Mouse (Mus musculus) hindbrain, embryonic 15.5 days (tissue): Measurements from ENCODE around the gene Ccdc24. TPM values are rescaled to one million over a fixed set of nuclear protein-coding genes. Genes with fewer than 3 reads are reported as not detected.
A peak's percentile ranks its signal among the peaks of the same experiment; 100 is the strongest.

Experiments
- ATAC-seq: fragments of 200-750 bp; cut with Nextera tagmentation; 2 replicates; pipeline ENCODE4 v1.8.0; 2017; ENCODE audit warnings: low read depth, moderate number of reproducible peaks, moderate TSS enrichment; ENCODE audit not compliant: low FRiP score
- H3K27ac ChIP-seq: fragments of 300-500 bp; sonication (generic); replicated peaks from 2 replicates; pipeline ENCODE4 v1.5.1; 2015; ENCODE audit warnings: mild to moderate bottlenecking, inconsistent platforms
- H3K27me3 ChIP-seq: fragments of 300-500 bp; sonication (generic); 2 replicates; pipeline ENCODE4 v1.6.1; 2015; ENCODE audit warnings: control low read depth, inconsistent platforms
- H3K36me3 ChIP-seq: fragments of 300-500 bp; sonication (generic); 2 replicates; pipeline ENCODE4 v1.6.1; 2015; ENCODE audit warnings: control low read depth, inconsistent platforms
- H3K4me1 ChIP-seq: fragments of 300-500 bp; sonication (generic); replicated peaks from 2 replicates; pipeline ENCODE4 v1.6.1; 2015; ENCODE audit warnings: control low read depth, inconsistent platforms
- H3K4me2 ChIP-seq: fragments of 300-500 bp; sonication (generic); 2 replicates; pipeline ENCODE4 v1.6.1; 2015; ENCODE audit warnings: moderate library complexity, mild to moderate bottlenecking, inconsistent platforms
- H3K4me3 ChIP-seq: fragments of 300-500 bp; sonication (generic); 2 replicates; pipeline ENCODE4 v1.5.1; 2015; ENCODE audit warnings: mild to moderate bottlenecking, inconsistent platforms
- H3K9ac ChIP-seq: fragments of 300-500 bp; sonication (generic); 2 replicates; pipeline ENCODE4 v1.6.1; 2015; ENCODE audit warnings: inconsistent platforms
- H3K9me3 ChIP-seq: fragments of 300-500 bp; sonication (generic); 2 replicates; pipeline ENCODE4 v1.6.1; 2016; ENCODE audit warnings: control low read depth, inconsistent platforms
- WGBS: fragments of 180-500 bp; shearing (Covaris S2); methylation state at CpG from one replicate; pipeline ENCODE4 v1.1.7; 2015; 5-methylcytosine and 5-hydroxymethylcytosine counted together
- polyA plus RNA-seq: library from polyadenylated mRNA; unstranded; fragments of >200 nt; fragmentation: Nextera tagmentation; extraction: Ambion mirVana; gene quantifications from 2 replicates; pipeline ENCODE4 v1.2.1, GENCODE M21; 2015

The Ccdc24 gene
- polyA plus RNA-seq, 1 experiment from 2014 or later: 3.3 TPM

DNA sequence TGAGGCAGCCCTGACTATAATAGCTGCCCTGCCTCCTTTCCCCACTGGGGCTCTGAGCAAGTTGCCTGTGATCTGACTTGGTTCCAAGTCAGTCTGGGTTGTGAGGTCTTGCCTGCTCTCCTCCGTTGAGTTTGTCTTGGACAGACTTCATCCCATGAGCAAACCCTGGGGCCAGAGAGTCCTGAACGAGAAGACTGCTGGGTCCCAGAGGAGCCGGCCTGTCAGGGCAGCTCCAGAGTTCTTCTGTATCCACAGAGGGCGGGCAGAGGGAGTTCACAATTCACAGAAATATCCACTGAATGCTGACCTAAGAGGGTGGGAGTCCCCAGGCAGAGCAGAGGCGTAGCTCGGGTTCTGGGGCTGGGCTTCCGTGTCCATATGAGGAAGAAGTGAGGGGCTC lies 21.5 kb downstream of the Ccdc24 start:
- ATAC-seq: no peak
- Histone ChIP-seq H3K4me3 (no peak overlapping the region), H3K9me3 (no peaks in the 10 kb centered on the region), H3K4me1 (peaks cover 30% of the 10 kb centered on the region), H3K27me3 (no peaks in the 10 kb centered on the region), H3K36me3 (no peaks in the 10 kb centered on the region), H3K27ac (0 out of 2 replicates have a peak overlapping the region, but pooled peaks have one; percentile 69), H3K4me2 (no peak overlapping the region), H3K9ac (no peak overlapping the region)
- WGBS: 77% methylated on average over 7 of the region's 7 CpGs

DNA sequence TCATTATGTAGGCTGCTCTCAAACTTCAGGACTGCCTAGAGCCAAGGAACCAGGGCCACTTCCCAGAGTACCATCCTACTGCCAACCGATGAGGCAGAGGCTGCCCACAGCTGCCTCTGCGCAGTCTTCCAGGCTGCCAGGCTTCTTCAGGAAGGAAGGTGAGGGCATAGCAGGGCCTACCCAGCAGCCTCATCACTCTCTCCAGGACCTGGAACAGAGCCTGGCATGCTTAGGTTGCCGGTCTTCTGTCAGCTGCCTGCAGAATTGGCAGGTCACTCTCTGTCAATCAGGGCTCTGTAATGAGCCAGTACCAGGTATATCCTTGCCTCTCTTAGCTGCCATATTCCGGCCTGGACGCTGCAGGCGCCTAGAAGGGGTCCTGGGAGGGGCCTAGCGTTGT lies 22.2 kb downstream of the Ccdc24 start:
- ATAC-seq: no peak
- no peaks in the 10 kb centered on the region for H3K9me3 ChIP-seq
- H3K36me3 ChIP-seq: no peaks in the 10 kb centered on the region
- H3K27me3 ChIP-seq: no peaks in the 10 kb centered on the region
- WGBS: 73% methylated on average over 7 of the region's 7 CpGs
- H3K9ac ChIP-seq: no peak overlapping the region
- H3K4me2 ChIP-seq: 0 out of 2 replicates have a peak overlapping the region, but pooled peaks have one; percentile 26
- H3K4me3 ChIP-seq: no peak overlapping the region
- peaks cover 25% of the 10 kb centered on the region for H3K4me1 ChIP-seq
- H3K27ac ChIP-seq: peak overlapping the region; percentile 69

- WGBS: 19% methylated on average over 5 of the region's 5 CpGs
- H3K36me3 ChIP-seq: no peaks in the 10 kb centered on the region
- H3K9ac ChIP-seq: no peak overlapping the region
- ATAC-seq: peak; percentile 80
- H3K27ac ChIP-seq: peak overlapping the region; percentile 69
- no peaks in the 10 kb centered on the region for H3K27me3 ChIP-seq
- H3K4me3 ChIP-seq: no peak overlapping the region
- no peaks in the 10 kb centered on the region for H3K9me3 ChIP-seq
- H3K4me1 ChIP-seq: peaks cover 22% of the 10 kb centered on the region
- peak overlapping the region; percentile 26 for H3K4me2 ChIP-seq
These were observed 22.9 kb downstream of the Ccdc24 start for GRCm38 (mm10) chr4:117849506-117849905.

GRCm38 (mm10) chr4:117849063-117849462 lies 23.3 kb downstream of the Ccdc24 start:
- Histone ChIP-seq H3K9ac (no peak overlapping the region), H3K4me3 (no peak overlapping the region), H3K36me3 (no peaks in the 10 kb centered on the region), H3K4me1 (peaks cover 22% of the 10 kb centered on the region), H3K9me3 (no peaks in the 10 kb centered on the region), H3K4me2 (peak overlapping the region; percentile 26), H3K27ac (peak overlapping the region; percentile 63), H3K27me3 (no peaks in the 10 kb centered on the region)
- peak; percentile 31; the same call in 1 of the 2 replicates for ATAC-seq
- 46% methylated on average over 17 of the region's 17 CpGs for WGBS

- Histone ChIP-seq H3K27ac (0 out of 2 replicates have a peak overlapping the region, but pooled peaks have one; percentile 5), H3K4me3 (no peak overlapping the region), H3K27me3 (no peaks in the 10 kb centered on the region), H3K9me3 (no peaks in the 10 kb centered on the region), H3K4me2 (no peak overlapping the region), H3K9ac (0 out of 2 replicates have a peak overlapping the region, but pooled peaks have one; percentile 10), H3K4me1 (peaks cover 22% of the 10 kb centered on the region), H3K36me3 (no peaks in the 10 kb centered on the region)
- WGBS: 17% methylated on average over 2 of the region's 2 CpGs
- no peak; the same call in 1 of the 2 replicates for ATAC-seq
These were observed 25.3 kb downstream of the Ccdc24 start for GRCm38 (mm10) chr4:117847011-117847410.

DNA sequence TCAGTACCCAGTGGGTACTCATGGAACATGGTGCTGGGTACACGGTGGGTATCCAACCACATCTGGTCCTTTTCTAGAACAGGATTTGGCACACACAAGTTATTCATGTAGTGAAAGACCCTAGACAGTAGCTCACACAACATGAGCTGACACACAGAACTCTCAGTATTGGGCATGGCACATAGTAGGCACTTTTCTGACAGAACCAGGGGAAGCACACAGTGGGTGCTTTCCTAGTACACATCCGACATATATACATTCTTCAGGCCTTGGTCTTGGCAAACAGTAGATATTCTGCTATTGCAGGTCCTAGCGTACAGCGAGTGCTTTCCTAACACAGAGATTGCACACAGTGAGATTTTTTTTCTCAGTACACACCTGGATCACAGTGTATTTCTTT lies 26.1 kb downstream of the Ccdc24 start:
- 98% methylated on average over 4 of the region's 4 CpGs for WGBS
- Histone ChIP-seq H3K4me3 (no peak overlapping the region), H3K9me3 (no peaks in the 10 kb centered on the region), H3K4me2 (no peak overlapping the region), H3K4me1 (peaks cover 22% of the 10 kb centered on the region), H3K27me3 (no peaks in the 10 kb centered on the region), H3K27ac (0 out of 2 replicates have a peak overlapping the region, but pooled peaks have one; percentile 5), H3K9ac (no peak overlapping the region), H3K36me3 (no peaks in the 10 kb centered on the region)
- no peak for ATAC-seq

DNA sequence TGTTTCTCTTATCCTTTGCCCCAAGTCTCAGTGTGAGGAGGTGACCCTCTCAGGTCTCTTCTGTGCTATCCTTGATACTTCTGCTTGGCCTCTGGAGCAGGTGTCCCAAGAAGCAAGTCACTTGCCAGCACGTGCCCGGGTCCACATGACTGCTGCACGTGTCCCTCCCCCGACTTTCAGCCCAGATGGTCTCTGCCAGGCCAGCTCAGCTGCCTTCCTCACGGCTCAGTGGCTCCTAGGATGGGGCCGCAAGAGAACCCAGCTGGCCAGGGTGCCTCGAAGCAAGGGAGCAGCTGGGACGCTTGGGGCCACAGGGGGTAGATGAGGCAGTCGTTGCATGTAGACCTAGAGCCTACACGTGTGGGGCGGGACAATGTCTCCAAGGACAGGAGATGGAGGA lies 27.0 kb downstream of the Ccdc24 start:
- Histone ChIP-seq H3K4me1 (peaks cover 22% of the 10 kb centered on the region), H3K36me3 (no peaks in the 10 kb centered on the region), H3K27ac (no peak overlapping the region), H3K9me3 (no peaks in the 10 kb centered on the region), H3K4me2 (no peak overlapping the region), H3K27me3 (no peaks in the 10 kb centered on the region), H3K4me3 (no peak overlapping the region), H3K9ac (no peak overlapping the region)
- 51% methylated on average over 11 of the region's 11 CpGs for WGBS
- ATAC-seq: no peak

DNA sequence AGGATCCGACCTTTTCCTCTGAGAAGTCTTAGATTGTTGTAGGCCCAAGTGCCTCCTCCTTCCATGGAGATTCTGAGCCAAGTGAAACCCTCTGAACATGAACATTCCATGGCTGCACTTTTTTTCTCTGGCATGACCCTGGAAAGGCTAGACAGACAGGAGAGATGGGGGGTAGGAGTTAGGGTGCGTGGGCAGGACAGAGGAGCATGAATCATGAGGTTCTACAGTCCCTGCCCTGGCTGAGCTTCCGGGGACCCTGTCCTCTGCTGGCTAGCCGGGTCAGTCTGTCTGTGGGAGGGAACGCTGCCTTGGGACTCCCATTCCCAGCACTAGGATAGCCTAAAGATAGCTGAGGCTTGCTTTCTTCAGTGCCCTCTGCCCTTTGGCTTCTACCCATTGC lies 27.9 kb downstream of the Ccdc24 start:
- no peak overlapping the region for H3K4me2 ChIP-seq
- H3K36me3 ChIP-seq: no peaks in the 10 kb centered on the region
- H3K27ac ChIP-seq: no peak overlapping the region
- H3K9me3 ChIP-seq: no peaks in the 10 kb centered on the region
- 90% methylated on average over 5 of the region's 5 CpGs for WGBS
- no peak for ATAC-seq
- no peak overlapping the region for H3K4me3 ChIP-seq
- H3K27me3 ChIP-seq: no peaks in the 10 kb centered on the region
- no peak overlapping the region for H3K9ac ChIP-seq
- H3K4me1 ChIP-seq: peaks cover 14% of the 10 kb centered on the region

DNA sequence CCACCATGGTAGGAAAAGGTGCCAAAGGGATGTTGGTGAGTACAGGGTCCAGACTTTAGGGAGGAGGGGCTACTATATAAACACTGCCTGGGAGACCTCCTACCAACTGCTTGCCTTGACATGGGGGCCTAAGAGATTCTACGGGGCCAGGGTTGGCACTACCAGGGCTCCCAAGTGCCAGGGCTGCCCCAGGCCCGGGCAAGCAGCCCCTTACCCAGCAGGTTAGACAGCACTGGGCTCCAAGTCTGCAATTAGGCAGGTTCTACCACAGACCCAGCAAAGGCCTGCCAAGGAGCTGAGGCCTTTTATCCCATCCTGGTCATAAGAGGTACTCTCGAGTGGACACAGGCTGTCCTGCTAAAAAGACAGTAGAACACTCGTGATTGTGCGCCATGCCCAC lies 29.3 kb downstream of the Ccdc24 start:
- WGBS: 89% methylated on average over 5 of the region's 5 CpGs
- no peaks in the 10 kb centered on the region for H3K9me3 ChIP-seq
- no peak for ATAC-seq
- H3K9ac ChIP-seq: no peak overlapping the region
- no peak overlapping the region for H3K4me2 ChIP-seq
- H3K4me3 ChIP-seq: no peak overlapping the region
- H3K27me3 ChIP-seq: no peaks in the 10 kb centered on the region
- no peaks in the 10 kb centered on the region for H3K36me3 ChIP-seq
- no peak overlapping the region for H3K27ac ChIP-seq
- peaks cover 8% of the 10 kb centered on the region for H3K4me1 ChIP-seq

DNA sequence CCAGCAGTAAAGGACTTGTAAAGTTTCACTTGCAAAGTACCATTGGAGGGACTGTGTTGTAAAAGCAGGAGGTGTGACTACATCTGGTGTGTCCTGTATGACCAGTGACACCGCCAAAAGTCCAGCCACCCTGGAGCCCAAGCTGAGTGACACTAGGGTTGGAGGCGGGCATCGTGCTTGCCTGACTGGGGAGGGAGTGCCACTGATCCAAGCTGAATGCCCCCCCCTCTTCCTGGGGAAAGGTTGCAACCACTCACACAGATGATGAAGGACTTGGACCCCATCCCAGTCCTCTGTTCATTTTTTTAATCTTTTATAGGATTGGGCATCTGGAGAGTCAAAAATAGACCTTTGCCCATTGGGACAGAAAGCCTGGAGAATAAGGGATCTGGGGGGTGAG lies 30.8 kb downstream of the Ccdc24 start:
- Histone ChIP-seq H3K27me3 (no peaks in the 10 kb centered on the region), H3K4me3 (no peak overlapping the region), H3K9me3 (no peaks in the 10 kb centered on the region), H3K4me1 (peaks cover 5% of the 10 kb centered on the region), H3K4me2 (no peak overlapping the region), H3K36me3 (no peaks in the 10 kb centered on the region), H3K27ac (no peak overlapping the region), H3K9ac (no peak overlapping the region)
- no peak for ATAC-seq
- 88% methylated on average over 3 of the region's 3 CpGs for WGBS

DNA sequence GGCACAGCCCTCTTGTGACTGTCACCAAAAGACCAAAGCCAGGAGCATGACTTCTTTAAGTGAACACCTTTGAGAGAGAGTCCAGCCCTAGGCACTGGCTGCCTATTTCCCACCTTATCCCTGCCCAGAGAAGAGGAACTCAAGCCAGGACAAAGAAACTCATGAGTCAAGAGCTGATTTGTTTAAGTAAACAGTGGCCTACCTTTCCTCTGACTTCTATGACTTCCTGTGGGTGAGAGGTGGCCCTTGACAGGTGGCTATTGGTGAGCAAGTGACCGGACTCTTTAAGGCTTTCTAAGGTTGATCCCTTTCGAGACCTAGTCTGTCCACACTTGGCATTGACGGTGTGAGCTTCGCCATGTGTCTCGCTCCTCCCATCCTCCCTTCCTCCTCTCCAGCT lies 31.5 kb downstream of the Ccdc24 start:
- Histone ChIP-seq H3K27ac (no peak overlapping the region), H3K4me3 (no peak overlapping the region), H3K4me2 (no peak overlapping the region), H3K9ac (no peak overlapping the region), H3K27me3 (no peaks in the 10 kb centered on the region), H3K36me3 (no peaks in the 10 kb centered on the region), H3K9me3 (no peaks in the 10 kb centered on the region), H3K4me1 (peaks cover 4% of the 10 kb centered on the region)
- WGBS: 92% methylated on average over 5 of the region's 5 CpGs
- no peak for ATAC-seq

DNA sequence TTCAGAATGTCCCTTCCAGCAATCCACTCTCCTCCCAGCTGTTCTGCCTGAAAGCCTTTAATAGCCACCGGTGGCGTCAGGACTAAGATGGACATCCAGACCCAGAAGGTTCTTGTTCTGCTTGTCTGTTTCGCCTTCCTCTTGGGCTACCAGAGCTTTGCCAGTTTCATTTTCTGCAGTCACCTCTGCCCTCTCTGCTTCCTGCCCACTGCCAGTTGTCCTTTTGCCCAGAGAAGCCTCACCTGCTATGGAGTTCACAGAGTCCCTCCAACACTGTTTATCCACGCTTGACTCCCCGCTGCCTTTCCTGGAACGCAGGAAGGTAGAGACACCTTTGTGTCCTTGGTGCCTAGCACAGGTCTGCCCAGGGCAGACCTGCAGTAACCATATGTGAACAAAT lies 33.0 kb downstream of the Ccdc24 start:
- no peak overlapping the region for H3K9ac ChIP-seq
- peaks cover 11% of the 10 kb centered on the region for H3K4me1 ChIP-seq
- H3K27me3 ChIP-seq: no peaks in the 10 kb centered on the region
- H3K4me3 ChIP-seq: no peak overlapping the region
- no peaks in the 10 kb centered on the region for H3K36me3 ChIP-seq
- no peak overlapping the region for H3K4me2 ChIP-seq
- no peaks in the 10 kb centered on the region for H3K9me3 ChIP-seq
- no peak overlapping the region for H3K27ac ChIP-seq
- 79% methylated on average over 6 of the region's 6 CpGs for WGBS
- no peak for ATAC-seq

- H3K4me3 ChIP-seq: no peak overlapping the region
- H3K4me2 ChIP-seq: peak overlapping the region; percentile 85; the same call in 1 of the 2 replicates
- WGBS: 66% methylated on average over 4 of the region's 4 CpGs
- H3K4me1 ChIP-seq: peaks cover 15% of the 10 kb centered on the region
- no peak for ATAC-seq
- H3K9me3 ChIP-seq: no peaks in the 10 kb centered on the region
- H3K27me3 ChIP-seq: no peaks in the 10 kb centered on the region
- H3K36me3 ChIP-seq: no peaks in the 10 kb centered on the region
- no peak overlapping the region for H3K9ac ChIP-seq
- no peak overlapping the region for H3K27ac ChIP-seq
These were observed 35.1 kb downstream of the Ccdc24 start for GRCm38 (mm10) chr4:117837271-117837670.
